Mouse (Mus musculus) megakaryocyte, adult 5-6 weeks (primary cell): ENCODE data around the gene Emc7. TPM values are rescaled to one million over a fixed set of nuclear protein-coding genes. Genes with fewer than 3 reads are reported as not detected.

Experiments
- ATAC-seq: 2 replicates; pipeline ENCODE4 v1.8.0; 2016; ENCODE audit warnings: mild to moderate bottlenecking, inconsistent platforms; ENCODE audit not compliant: poor library complexity, severe bottlenecking
- total RNA-seq, 2 experiments: library from RNA; stranded (forward) in 1 of 2; stranded (reverse) in 1 of 2; fragments of 153-499, 151-499 nt in 1 of 2; fragments of 221-1000, 200-1000 nt in 1 of 2; gene quantifications; 2 replicates each; pipeline versions ENCODE4 v1.2.3 to v1.2.4; 2015 to 2017

Gene Emc7
- total RNA-seq, 2 experiments from 2014 or later: 10.4 to 15.8 TPM

GRCm38 (mm10) chr2:112517218-112517617 lies 62.4 kb downstream of the Emc7 start:
- no peak for ATAC-seq

GRCm38 (mm10) chr2:112518541-112518940 lies 63.7 kb downstream of the Emc7 start:
- no peak for ATAC-seq

GRCm38 (mm10) chr2:112520526-112521482 lies 66.0 kb downstream of the Emc7 start:
- ATAC-seq: no peak

Other genes starting within 250 kb of the Emc7 start
- 27.0 and 44.0 TPM in 2 replicates for gene Lpcat4, start 215.5 kb upstream of the Emc7 start, total RNA-seq (2015)
- 11.8 and 18.9 TPM in 2 replicates for gene Lpcat4, start 215.5 kb upstream of the Emc7 start, total RNA-seq (2017)
- gene Nutm1, start 195.7 kb upstream of the Emc7 start, total RNA-seq (2015): not detected in 2 replicates
- not detected in 2 replicates for gene Nutm1, start 195.7 kb upstream of the Emc7 start, total RNA-seq (2017)
- gene Nop10, start 193.1 kb upstream of the Emc7 start, total RNA-seq (2015): 48.1 and 56.2 TPM in 2 replicates
- gene Nop10, start 193.1 kb upstream of the Emc7 start, total RNA-seq (2017): 72.9 and 74.8 TPM in 2 replicates
- 108 and 110 TPM in 2 replicates for gene Slc12a6, start 189.2 kb upstream of the Emc7 start, total RNA-seq (2015)
- 111 and 132 TPM in 2 replicates for gene Slc12a6, start 189.2 kb upstream of the Emc7 start, total RNA-seq (2017)
- gene Gm21985, start 188.7 kb upstream of the Emc7 start, total RNA-seq (2015): not detected in 2 replicates
- 0.24 and 0.95 TPM in 2 replicates for gene Gm21985, start 188.7 kb upstream of the Emc7 start, total RNA-seq (2017)
- gene Emc4, start 87.0 kb upstream of the Emc7 start, total RNA-seq (2015): 60.0 and 65.6 TPM in 2 replicates
- gene Emc4, start 87.0 kb upstream of the Emc7 start, total RNA-seq (2017): 39.5 and 39.9 TPM in 2 replicates
- 21.0 and 21.8 TPM in 2 replicates for gene Katnbl1, start 75.8 kb upstream of the Emc7 start, total RNA-seq (2015)
- gene Katnbl1, start 75.8 kb upstream of the Emc7 start, total RNA-seq (2017): 17.0 TPM in 2 replicates
- gene Chrm5, start 25.8 kb downstream of the Emc7 start, total RNA-seq (2015): not detected in 2 replicates
- not detected in 2 replicates for gene Chrm5, start 25.8 kb downstream of the Emc7 start, total RNA-seq (2017)
- 5.2 and 8.6 TPM in 2 replicates for gene Aven, start 38.0 kb downstream of the Emc7 start, total RNA-seq (2015)
- 11.4 and 18.4 TPM in 2 replicates for gene Aven, start 38.0 kb downstream of the Emc7 start, total RNA-seq (2017)